Mouse (Mus musculus): ENCODE measurements around the gene 4931406P16Rik.
"Not testable (repeated sequence)": the region's sequence is repeated elsewhere in the genome, so short reads cannot be mapped to it uniquely, and the experiment has no call there.

4931406P16Rik gene

GRCm38 (mm10) chr7:34313443-34313875 is at the start of gene 4931406P16Rik:
Gene 4931406P16Rik, minus strand, starts transcription at chr7:34313551.
- DNase-seq, result peak; percentile 94

- DNase-seq, result peak; percentile 16
Measured at GRCm38 (mm10) chr7:34355629-34356028, 42.3 kb upstream of the 4931406P16Rik start.

GRCm38 (mm10) chr7:34351997-34352396 is 38.6 kb upstream of the 4931406P16Rik start:
- DNase-seq, result peak; percentile 26

- DNase-seq, result no peak
Measured at GRCm38 (mm10) chr7:34350166-34350565, 36.8 kb upstream of the 4931406P16Rik start.

GRCm38 (mm10) chr7:34348011-34348410 is 34.7 kb upstream of the 4931406P16Rik start:
- DNase-seq, result no peak

GRCm38 (mm10) chr7:34347041-34347440 is 33.7 kb upstream of the 4931406P16Rik start:
- no peak for DNase-seq

- no peak for DNase-seq
Measured at GRCm38 (mm10) chr7:34346505-34346904, 33.2 kb upstream of the 4931406P16Rik start.

- DNase-seq, result no peak
Measured at GRCm38 (mm10) chr7:34342040-34342793, 28.9 kb upstream of the 4931406P16Rik start.

GRCm38 (mm10) chr7:34340841-34341240 is 27.5 kb upstream of the 4931406P16Rik start:
- DNase-seq, result no peak

GRCm38 (mm10) chr7:34339164-34339489 is 25.8 kb upstream of the 4931406P16Rik start:
- DNase-seq, result no peak

- no peak for DNase-seq
Measured at GRCm38 (mm10) chr7:34338445-34339163, 25.3 kb upstream of the 4931406P16Rik start.

- no peak for DNase-seq
Measured at GRCm38 (mm10) chr7:34337268-34337667, 23.9 kb upstream of the 4931406P16Rik start.

- DNase-seq, result not testable (repeated sequence)
Measured at GRCm38 (mm10) chr7:34336545-34336944, 23.2 kb upstream of the 4931406P16Rik start.

GRCm38 (mm10) chr7:34327493-34327892 is 14.1 kb upstream of the 4931406P16Rik start:
- DNase-seq, result peak; percentile 41

GRCm38 (mm10) chr7:34324857-34325256 is 11.5 kb upstream of the 4931406P16Rik start:
- no peak for DNase-seq

- no peak for DNase-seq
Measured at GRCm38 (mm10) chr7:34324005-34324404, 10.7 kb upstream of the 4931406P16Rik start.

GRCm38 (mm10) chr7:34323351-34323750 is 10.0 kb upstream of the 4931406P16Rik start:
- DNase-seq, result peak; percentile 20

- no peak for DNase-seq
Measured at GRCm38 (mm10) chr7:34321958-34322357, 8.6 kb upstream of the 4931406P16Rik start.

- no peak for DNase-seq
Measured at GRCm38 (mm10) chr7:34321119-34321518, 7.8 kb upstream of the 4931406P16Rik start.

GRCm38 (mm10) chr7:34319957-34320356 is 6.6 kb upstream of the 4931406P16Rik start:
- peak; percentile 26 for DNase-seq

GRCm38 (mm10) chr7:34319123-34319522 is 5.8 kb upstream of the 4931406P16Rik start:
- DNase-seq, result peak; percentile 58

GRCm38 (mm10) chr7:34317901-34318476 is 4.6 kb upstream of the 4931406P16Rik start:
- peak; percentile 55 for DNase-seq

GRCm38 (mm10) chr7:34312786-34313442 is 437 bp downstream of the 4931406P16Rik start:
- peak; percentile 85 for DNase-seq

Measured in kidney, postnatal 14 days (tissue).